Mouse (Mus musculus) stomach, embryonic 15.5 days (tissue): ENCODE data around the gene Zfp64. TPM values are rescaled to one million over a fixed set of nuclear protein-coding genes. Genes with fewer than 3 reads are reported as not detected.

Experiments
- ATAC-seq: fragments of 200-750 bp; cut with Nextera tagmentation; 2 replicates; pipeline ENCODE4 v1.8.0; 2017; ENCODE audit warnings: low read depth, moderate number of reproducible peaks, moderate TSS enrichment; ENCODE audit not compliant: insufficient read depth, low FRiP score
- H3K27ac ChIP-seq: fragments of 300-500 bp; sonication (generic); 2 replicates; pipeline ENCODE4 v1.5.1; 2015; ENCODE audit warnings: mild to moderate bottlenecking, inconsistent platforms
- H3K27me3 ChIP-seq: fragments of 300-500 bp; sonication (generic); replicated peaks from 2 replicates; pipeline ENCODE4 v1.6.1; 2015; ENCODE audit warnings: inconsistent platforms
- H3K36me3 ChIP-seq: fragments of 300-500 bp; sonication (generic); 2 replicates; pipeline ENCODE4 v1.6.1; 2015; ENCODE audit warnings: inconsistent platforms
- H3K4me1 ChIP-seq: fragments of 300-500 bp; sonication (generic); 2 replicates; pipeline ENCODE4 v1.6.1; 2015; ENCODE audit warnings: inconsistent platforms
- H3K4me2 ChIP-seq: fragments of 300-500 bp; sonication (generic); 2 replicates; pipeline ENCODE4 v1.6.1; 2015; ENCODE audit warnings: mild to moderate bottlenecking, inconsistent platforms
- H3K4me3 ChIP-seq: fragments of 300-500 bp; sonication (generic); replicated peaks from 2 replicates; pipeline ENCODE4 v1.5.1; 2015; ENCODE audit warnings: inconsistent platforms
- H3K9ac ChIP-seq: fragments of 300-500 bp; sonication (generic); 2 replicates; pipeline ENCODE4 v1.6.1; 2015; ENCODE audit warnings: inconsistent platforms
- H3K9me3 ChIP-seq: fragments of 300-500 bp; sonication (generic); 2 replicates; pipeline ENCODE4 v1.6.1; 2016; ENCODE audit warnings: inconsistent platforms
- WGBS: fragments of 180-500 bp; shearing (Covaris S2); methylation state at CpG from one replicate; pipeline ENCODE4 v1.1.7; 2015; 5-methylcytosine and 5-hydroxymethylcytosine counted together
- polyA plus RNA-seq: library from polyadenylated mRNA; unstranded; fragments of >200 nt; fragmentation: Nextera tagmentation; extraction: Ambion mirVana; gene quantifications from 2 replicates; pipeline ENCODE4 v1.2.1, GENCODE M21; 2015

The Zfp64 gene
- polyA plus RNA-seq, 1 experiment from 2014 or later, result 31.9 TPM

DNA sequence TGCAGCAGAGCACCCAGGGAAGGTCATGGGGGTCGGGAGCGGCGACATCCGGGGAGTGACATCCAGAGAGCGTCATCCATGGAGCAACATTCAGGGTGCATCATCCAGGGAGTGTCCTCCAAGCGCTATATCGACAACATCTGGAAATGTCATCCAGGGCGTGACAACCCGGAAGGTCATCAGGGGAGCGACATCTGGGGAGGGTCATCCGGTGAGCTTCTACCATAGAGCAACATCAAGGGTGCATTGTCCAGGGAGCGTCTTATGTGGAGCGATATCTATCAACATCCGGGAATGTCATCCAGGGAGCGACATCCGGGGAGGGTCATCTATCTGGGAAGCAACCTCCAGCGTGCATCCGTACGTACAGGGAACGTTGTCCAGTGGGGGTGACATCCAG is 14.7 kb upstream of the Zfp64 start:
- no peak for ATAC-seq
- H3K27ac ChIP-seq, result no peak overlapping the region
- no peak overlapping the region for H3K4me3 ChIP-seq
- WGBS, result 96% methylated on average over 20 of the region's 20 CpGs
- no peaks in the 10 kb centered on the region for H3K36me3 ChIP-seq
- no peaks in the 10 kb centered on the region for H3K27me3 ChIP-seq
- H3K9me3 ChIP-seq, result no peaks in the 10 kb centered on the region
- no peak overlapping the region for H3K4me2 ChIP-seq
- no peaks in the 10 kb centered on the region for H3K4me1 ChIP-seq
- H3K9ac ChIP-seq, result no peak overlapping the region

DNA sequence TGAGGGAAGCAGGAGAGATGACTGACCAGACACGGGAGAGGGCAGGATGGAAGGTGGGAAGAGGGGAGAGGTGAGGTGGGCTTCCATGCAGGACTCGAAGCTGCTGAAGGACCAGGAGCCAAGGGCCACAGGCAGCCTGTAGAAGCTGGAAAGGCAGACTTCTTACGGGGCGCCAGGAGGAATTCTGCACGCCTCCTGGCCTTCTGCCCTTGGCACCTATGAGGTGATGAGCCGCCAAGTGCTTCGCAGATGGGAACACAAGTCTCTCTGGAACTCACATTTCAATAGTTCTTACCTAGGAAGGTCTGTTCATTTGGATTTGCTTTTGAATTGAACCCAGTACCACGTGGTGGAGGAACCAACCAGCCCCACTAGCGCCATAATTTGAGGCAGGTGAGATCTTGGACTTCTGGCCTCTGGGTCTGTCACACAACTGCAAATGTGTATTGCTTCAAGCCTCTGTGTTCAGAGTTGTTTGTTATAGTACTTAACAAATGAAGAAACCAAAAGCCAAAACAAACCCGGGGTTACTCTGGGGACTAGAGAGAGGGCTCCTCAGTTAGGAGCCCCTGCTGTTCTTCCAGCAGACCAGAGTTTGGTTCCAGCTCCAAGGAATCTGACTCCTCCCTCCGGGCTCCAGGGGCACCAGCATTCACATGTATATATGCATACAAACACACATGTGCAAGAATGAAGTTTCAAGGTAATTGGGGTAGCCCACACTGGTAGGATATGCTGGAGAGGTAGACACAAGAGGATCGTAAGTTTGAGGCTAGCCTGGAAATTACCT is 12.9 kb upstream of the Zfp64 start:
- Histone ChIP-seq H3K4me3 (no peak overlapping the region), H3K27ac (no peak overlapping the region), H3K4me2 (no peak overlapping the region), H3K27me3 (no peaks in the 10 kb centered on the region), H3K36me3 (no peaks in the 10 kb centered on the region), H3K9ac (no peak overlapping the region), H3K9me3 (no peaks in the 10 kb centered on the region), H3K4me1 (no peaks in the 10 kb centered on the region)
- ATAC-seq, result no peak
- 85% methylated on average over 12 of the region's 12 CpGs for WGBS

GRCm38 (mm10) chr2:168966525-168966924 is 11.1 kb upstream of the Zfp64 start:
- WGBS, result 59% methylated on average over 6 of the region's 6 CpGs
- no peak for ATAC-seq

GRCm38 (mm10) chr2:168964849-168965248 is 9.5 kb upstream of the Zfp64 start:
- ATAC-seq, result no peak
- no peak overlapping the region for H3K4me2 ChIP-seq
- H3K4me1 ChIP-seq, result no peaks in the 10 kb centered on the region
- WGBS, result 96% methylated on average over 5 of the region's 5 CpGs
- no peaks in the 10 kb centered on the region for H3K36me3 ChIP-seq
- H3K9me3 ChIP-seq, result no peaks in the 10 kb centered on the region
- no peaks in the 10 kb centered on the region for H3K27me3 ChIP-seq
- no peak overlapping the region for H3K4me3 ChIP-seq
- H3K9ac ChIP-seq, result no peak overlapping the region
- no peak overlapping the region for H3K27ac ChIP-seq

More at GRCm38 (mm10) chr2:168966525-168966924, 11.1 kb upstream of the Zfp64 start:
- H3K4me1 ChIP-seq, result no peaks in the 10 kb centered on the region
- no peaks in the 10 kb centered on the region for H3K36me3 ChIP-seq
- no peaks in the 10 kb centered on the region for H3K9me3 ChIP-seq
- H3K27me3 ChIP-seq, result no peaks in the 10 kb centered on the region
- H3K9ac ChIP-seq, result no peak overlapping the region
- no peak overlapping the region for H3K27ac ChIP-seq
- no peak overlapping the region for H3K4me2 ChIP-seq
- H3K4me3 ChIP-seq, result no peak overlapping the region

GRCm38 (mm10) chr2:168961729-168962666 is 6.6 kb upstream of the Zfp64 start:
- 85% methylated on average over 4 of the region's 4 CpGs for WGBS
- Histone ChIP-seq H3K4me1 (no peaks in the 10 kb centered on the region), H3K4me3 (no peak overlapping the region), H3K27ac (no peak overlapping the region), H3K27me3 (no peaks in the 10 kb centered on the region), H3K4me2 (no peak overlapping the region), H3K9me3 (no peaks in the 10 kb centered on the region), H3K9ac (no peak overlapping the region), H3K36me3 (no peaks in the 10 kb centered on the region)
- no peak for ATAC-seq

DNA sequence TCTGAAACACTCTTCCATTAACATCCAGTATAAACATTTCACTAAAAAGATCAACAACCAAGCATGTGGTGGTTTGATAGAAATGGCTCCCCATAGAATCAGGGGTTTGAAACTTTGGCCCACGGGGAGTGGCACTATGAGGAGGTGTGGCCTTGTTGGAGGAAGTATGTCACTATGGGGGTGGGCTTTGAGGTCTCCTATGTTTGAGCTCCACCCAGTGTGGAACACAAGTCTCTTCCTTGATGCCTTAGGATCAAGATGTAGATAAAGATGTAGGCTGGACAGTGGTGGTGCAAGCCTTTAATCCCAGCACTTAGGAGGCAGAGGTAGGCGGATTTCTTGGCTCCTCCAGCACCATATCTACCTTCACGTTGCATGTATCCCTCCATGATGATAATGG is 5.4 kb upstream of the Zfp64 start:
- no peak overlapping the region for H3K27ac ChIP-seq
- ATAC-seq, result no peak

DNA sequence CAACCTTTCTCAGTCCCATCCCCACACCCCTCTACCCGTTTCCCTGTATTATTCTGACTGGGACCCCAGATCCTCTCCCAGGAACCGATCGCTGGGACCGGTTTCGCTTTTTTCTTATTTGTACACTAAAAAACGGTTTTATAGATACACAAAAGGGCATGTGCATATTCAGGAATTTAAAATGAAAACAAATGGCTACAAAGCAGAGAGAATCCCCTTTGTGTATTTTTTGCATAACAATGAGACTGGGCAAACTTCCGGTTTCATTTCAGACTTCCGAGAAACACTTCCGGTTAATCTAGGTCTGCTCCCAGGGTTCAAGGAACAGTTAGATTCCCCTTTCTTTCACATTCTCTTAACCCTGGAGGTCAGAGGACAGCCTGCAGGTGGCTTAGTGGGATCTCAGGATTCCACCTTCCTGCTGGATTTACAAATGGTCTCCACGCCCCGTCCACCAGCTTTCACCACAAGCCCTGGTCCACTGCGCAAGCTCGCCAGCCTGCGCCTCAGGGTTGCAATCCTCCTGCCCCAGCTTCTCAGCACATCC is 4.0 kb upstream of the Zfp64 start:
- Histone ChIP-seq H3K9me3 (no peaks in the 10 kb centered on the region), H3K4me2 (no peak overlapping the region), H3K36me3 (no peaks in the 10 kb centered on the region), H3K27me3 (no peaks in the 10 kb centered on the region), H3K4me3 (no peak overlapping the region), H3K27ac (no peak overlapping the region), H3K4me1 (peaks cover under 1% of the 10 kb centered on the region; the same call in 1 of the 2 replicates), H3K9ac (no peak overlapping the region)
- no peak for ATAC-seq
- 79% methylated on average over 14 of the region's 14 CpGs for WGBS

More for the DNA sequence above, 5.4 kb upstream of the Zfp64 start:
- no peaks in the 10 kb centered on the region for H3K27me3 ChIP-seq
- no peak overlapping the region for H3K4me2 ChIP-seq
- no peak overlapping the region for H3K9ac ChIP-seq
- H3K9me3 ChIP-seq, result no peaks in the 10 kb centered on the region
- H3K4me3 ChIP-seq, result no peak overlapping the region
- no peaks in the 10 kb centered on the region for H3K4me1 ChIP-seq
- WGBS, result 82% methylated on average over 3 of the region's 3 CpGs
- H3K36me3 ChIP-seq, result no peaks in the 10 kb centered on the region

GRCm38 (mm10) chr2:168955850-168956346 is 511 bp upstream of the Zfp64 start:
- peak overlapping the region; percentile 87 for H3K4me3 ChIP-seq
- no peaks in the 10 kb centered on the region for H3K27me3 ChIP-seq
- H3K4me1 ChIP-seq, result peaks cover 11% of the 10 kb centered on the region; the same call in 1 of the 2 replicates
- H3K4me2 ChIP-seq, result peak overlapping the region; percentile 78
- no peak overlapping the region for H3K9ac ChIP-seq
- WGBS, result 48% methylated on average over 10 of the region's 10 CpGs
- H3K36me3 ChIP-seq, result no peaks in the 10 kb centered on the region
- 0 out of 2 replicates have a peak, but pooled peaks have one; percentile 1 for ATAC-seq
- H3K27ac ChIP-seq, result peak overlapping the region; percentile 89
- H3K9me3 ChIP-seq, result no peaks in the 10 kb centered on the region

DNA sequence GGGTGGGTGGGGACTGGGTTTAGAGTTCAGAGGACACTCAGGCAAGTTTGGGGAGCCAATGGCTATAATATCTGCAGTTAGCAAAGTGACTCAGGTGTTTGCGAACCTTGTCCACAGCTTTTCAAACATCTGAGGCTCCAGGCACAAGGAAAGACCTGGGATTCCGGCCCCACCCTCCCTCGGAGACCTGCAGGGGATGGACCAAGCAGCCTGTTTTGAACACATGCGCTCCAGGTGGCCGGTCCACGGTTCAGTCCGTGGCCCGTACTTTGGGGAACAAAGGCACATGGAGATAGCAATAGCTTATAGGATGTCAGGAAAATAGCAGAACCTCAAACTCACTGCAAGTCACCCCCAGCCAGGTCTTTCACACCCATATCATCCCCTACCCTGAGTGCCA is 1.0 kb downstream of the Zfp64 start:
- H3K4me3 ChIP-seq, result peak overlapping the region; percentile 87
- H3K36me3 ChIP-seq, result peaks cover 7% of the 10 kb centered on the region; the same call in 1 of the 2 replicates
- no peak for ATAC-seq
- peak overlapping the region; percentile 78 for H3K4me2 ChIP-seq
- 5% methylated on average over 8 of the region's 8 CpGs for WGBS
- H3K4me1 ChIP-seq, result peaks cover 11% of the 10 kb centered on the region; the same call in 1 of the 2 replicates
- H3K27ac ChIP-seq, result peak overlapping the region; percentile 89
- no peaks in the 10 kb centered on the region for H3K27me3 ChIP-seq
- H3K9ac ChIP-seq, result peak overlapping the region; percentile 86
- H3K9me3 ChIP-seq, result no peaks in the 10 kb centered on the region

DNA sequence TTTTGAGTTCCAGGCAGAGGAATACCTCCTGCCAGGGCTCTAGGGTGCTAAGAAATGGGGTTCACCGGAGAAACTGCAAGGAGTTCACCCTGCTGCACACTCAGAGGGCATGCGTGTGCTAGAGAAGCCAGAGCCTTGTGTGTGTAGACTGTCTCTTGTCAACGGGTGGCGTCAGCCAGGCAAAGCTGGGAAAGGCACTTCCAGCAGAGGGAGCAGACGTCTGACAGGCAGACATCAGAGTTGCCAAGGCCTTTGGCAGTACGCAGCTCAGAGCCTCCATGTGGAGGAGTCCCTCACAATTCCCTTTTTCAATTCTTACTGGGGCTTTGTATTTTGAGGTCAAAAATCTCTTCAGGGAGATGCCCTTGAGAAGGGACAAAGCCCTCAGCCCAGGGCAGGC is 6.9 kb downstream of the Zfp64 start:
- peaks cover 45% of the 10 kb centered on the region for H3K36me3 ChIP-seq
- H3K9ac ChIP-seq, result no peak overlapping the region
- 0 out of 2 replicates have a peak, but pooled peaks cover 2% of the 10 kb centered on the region for H3K4me1 ChIP-seq
- ATAC-seq, result no peak
- H3K9me3 ChIP-seq, result no peaks in the 10 kb centered on the region
- WGBS, result 88% methylated on average over 6 of the region's 6 CpGs
- no peak overlapping the region for H3K27ac ChIP-seq
- H3K4me3 ChIP-seq, result no peak overlapping the region
- no peak overlapping the region for H3K4me2 ChIP-seq
- H3K27me3 ChIP-seq, result no peaks in the 10 kb centered on the region

- no peaks in the 10 kb centered on the region for H3K27me3 ChIP-seq
- H3K9ac ChIP-seq, result no peak overlapping the region
- H3K36me3 ChIP-seq, result peaks cover 45% of the 10 kb centered on the region
- H3K4me1 ChIP-seq, result no peaks in the 10 kb centered on the region
- no peak for ATAC-seq
- no peak overlapping the region for H3K4me3 ChIP-seq
- no peaks in the 10 kb centered on the region for H3K9me3 ChIP-seq
- H3K27ac ChIP-seq, result no peak overlapping the region
- WGBS, result 96% methylated on average over 1 of the region's 1 CpGs
- no peak overlapping the region for H3K4me2 ChIP-seq
Observed at GRCm38 (mm10) chr2:168947663-168948062, 7.7 kb downstream of the Zfp64 start.
